Mouse (Mus musculus): ENCODE results near the gene Pgls.

The Pgls gene

GRCm38 (mm10) chr8:71591471-71592373 lies at the start of gene Pgls:
TSS of gene Pgls (plus strand) at chr8:71592176.
- in situ Hi-C loops (cut with MboI; ENCODE audit: low sequenced_read_pairs), result no loop called here

GRCm38 (mm10) chr8:71542632-71543343 lies 49.2 kb upstream of the Pgls start, which contains the start of gene Mvb12a:
TSS of gene Mvb12a (plus strand) at chr8:71542922.
- in situ Hi-C loops (cut with MboI; ENCODE audit: low sequenced_read_pairs), result no loop called here

GRCm38 (mm10) chr8:71543755-71544154 lies 48.2 kb upstream of the Pgls start:
- in situ Hi-C loops (cut with MboI; ENCODE audit: low sequenced_read_pairs), result no loop called here

- in situ Hi-C loops (cut with MboI; ENCODE audit: low sequenced_read_pairs), result no loop called here
Measured at GRCm38 (mm10) chr8:71545053-71545452, 46.9 kb upstream of the Pgls start.

GRCm38 (mm10) chr8:71547590-71547989 lies 44.4 kb upstream of the Pgls start:
- in situ Hi-C loops (cut with MboI; ENCODE audit: low sequenced_read_pairs), result no loop called here

GRCm38 (mm10) chr8:71550754-71551153 lies 41.2 kb upstream of the Pgls start:
- in situ Hi-C loops (cut with MboI; ENCODE audit: low sequenced_read_pairs), result no loop called here

GRCm38 (mm10) chr8:71552770-71553169 lies 39.2 kb upstream of the Pgls start:
- in situ Hi-C loops (cut with MboI; ENCODE audit: low sequenced_read_pairs), result no loop called here

DNA sequence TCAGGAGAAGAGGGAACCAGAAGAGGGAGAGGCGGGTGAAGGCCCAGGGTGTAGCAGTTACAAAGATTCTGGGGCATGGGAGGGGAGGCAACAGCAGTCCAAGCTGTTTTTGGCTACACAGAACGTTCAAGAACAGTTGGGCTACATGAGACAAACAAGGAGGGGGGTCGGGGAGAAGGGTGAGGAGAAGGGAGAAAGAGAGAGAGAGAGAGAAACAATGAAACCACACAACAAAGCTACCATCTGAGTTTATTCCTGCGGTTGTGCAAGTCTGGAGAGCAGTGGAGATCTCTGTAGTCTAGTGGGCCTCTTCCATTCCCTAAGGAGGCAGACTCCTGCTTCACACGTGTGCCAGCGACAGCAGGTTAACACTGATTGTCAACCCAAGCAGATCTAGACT lies 38.0 kb upstream of the Pgls start:
- in situ Hi-C loops (cut with MboI; ENCODE audit: low sequenced_read_pairs), result no loop called here

DNA sequence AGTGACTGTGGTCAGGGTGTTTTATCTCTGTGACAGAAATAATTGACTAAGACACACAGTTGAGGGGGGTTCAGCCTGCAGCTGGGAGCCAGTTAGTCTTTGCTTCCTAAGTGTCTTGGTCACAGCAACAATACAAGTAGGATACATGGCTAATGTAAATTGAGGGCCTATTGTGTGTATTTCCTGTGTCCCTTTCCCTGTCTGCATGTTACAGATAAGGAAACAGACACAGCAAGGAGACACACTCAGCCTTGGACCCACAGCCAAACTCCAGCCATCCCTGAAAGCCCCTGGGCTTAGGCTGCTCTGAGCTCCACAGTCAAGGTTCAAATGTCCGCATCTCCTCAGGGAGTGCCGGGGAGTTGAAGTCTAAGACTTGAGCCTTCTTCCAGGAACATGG lies 37.3 kb upstream of the Pgls start:
- in situ Hi-C loops (cut with MboI; ENCODE audit: low sequenced_read_pairs), result no loop called here

- in situ Hi-C loops (cut with MboI; ENCODE audit: low sequenced_read_pairs), result no loop called here
Measured at GRCm38 (mm10) chr8:71558071-71558957, 33.7 kb upstream of the Pgls start, which contains the start of gene Tmem221. TSS of gene Tmem221 (minus strand) at chr8:71558871.

- in situ Hi-C loops (cut with MboI; ENCODE audit: low sequenced_read_pairs), result no loop called here
Measured at GRCm38 (mm10) chr8:71558958-71559690, 32.9 kb upstream of the Pgls start.

- in situ Hi-C loops (cut with MboI; ENCODE audit: low sequenced_read_pairs), result loop anchor here (10.0 kb wide), 1 partner anchor 95 kb away; no protein-coding TSS in a partner anchor
Measured at GRCm38 (mm10) chr8:71560071-71560470, 31.9 kb upstream of the Pgls start.

DNA sequence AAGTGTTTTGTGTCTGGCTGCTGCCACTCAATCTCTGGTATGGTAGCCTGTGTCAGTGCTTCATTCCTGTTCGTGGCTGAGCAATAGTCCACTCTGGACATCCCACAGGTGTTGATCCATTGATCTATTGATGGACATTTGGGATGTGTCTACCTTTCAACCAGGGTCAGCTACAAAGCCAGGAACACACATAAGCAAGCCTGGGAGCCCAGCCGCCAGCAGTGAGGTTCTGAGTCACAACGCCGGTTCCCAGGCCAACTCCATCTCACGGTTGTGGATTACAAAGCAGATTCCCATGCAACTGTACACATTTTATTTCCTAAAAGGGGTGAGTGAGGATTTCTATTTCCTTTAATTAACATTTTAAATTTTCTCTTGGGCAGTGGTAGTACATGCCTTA lies 31.2 kb upstream of the Pgls start:
- in situ Hi-C loops (cut with MboI; ENCODE audit: low sequenced_read_pairs), result loop anchor here (10.0 kb wide), 1 partner anchor 94 kb away; no protein-coding TSS in a partner anchor

DNA sequence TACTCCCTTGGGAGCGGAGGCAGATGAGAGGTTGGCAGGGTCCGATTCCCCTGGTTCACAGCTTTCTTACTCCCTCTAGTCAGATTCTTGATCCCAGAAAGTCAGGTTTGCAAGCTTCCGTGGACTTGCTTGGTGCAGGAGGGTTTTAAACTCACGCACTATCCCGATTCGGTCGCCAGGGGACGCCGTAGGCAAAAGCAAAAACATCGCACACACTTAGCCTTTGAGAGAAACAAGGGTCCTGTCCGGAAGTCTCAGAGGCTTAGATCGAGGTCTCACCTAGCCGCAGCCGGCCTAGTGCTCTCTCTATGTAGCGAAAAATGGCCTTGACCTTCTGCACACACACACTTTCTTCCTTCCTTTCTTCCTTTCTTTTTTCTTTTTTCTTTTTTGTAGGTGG lies 30.6 kb upstream of the Pgls start:
- in situ Hi-C loops (cut with MboI; ENCODE audit: low sequenced_read_pairs), result loop anchor here (10.0 kb wide), 1 partner anchor 93 kb away; no protein-coding TSS in a partner anchor

- in situ Hi-C loops (cut with MboI; ENCODE audit: low sequenced_read_pairs), result loop anchor here (10.0 kb wide), 1 partner anchor 92 kb away; no protein-coding TSS in a partner anchor
Measured at GRCm38 (mm10) chr8:71562751-71563150, 29.2 kb upstream of the Pgls start.

- in situ Hi-C loops (cut with MboI; ENCODE audit: low sequenced_read_pairs), result loop anchor here (10.0 kb wide), 1 partner anchor 91 kb away; no protein-coding TSS in a partner anchor
Measured at GRCm38 (mm10) chr8:71563992-71564391, 28.0 kb upstream of the Pgls start.

DNA sequence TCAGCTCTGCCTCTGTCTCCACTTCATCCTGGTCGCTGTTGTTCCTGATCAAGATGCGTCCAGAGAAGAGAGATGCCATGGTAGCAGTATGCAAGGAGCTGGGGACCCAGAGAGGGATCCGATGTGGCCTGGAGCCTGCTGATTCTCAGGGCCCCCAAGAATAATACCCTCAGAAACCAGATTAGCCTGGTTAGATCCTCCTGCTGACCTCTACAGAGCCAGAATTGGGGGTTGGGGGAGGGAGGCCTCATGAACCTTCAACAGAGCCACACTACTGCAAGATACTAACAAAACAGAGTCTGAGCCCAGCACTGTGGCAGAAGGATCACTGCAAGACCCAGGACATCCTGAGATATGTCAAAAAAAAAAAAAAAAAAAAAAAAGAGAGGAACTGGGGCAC lies 25.5 kb upstream of the Pgls start, which contains the start of gene Nxnl1:
Gene Nxnl1, minus strand, starts transcription at position 101 of the 400 bp plus-strand sequence.
- in situ Hi-C loops (cut with MboI; ENCODE audit: low sequenced_read_pairs), result loop anchor here (10.0 kb wide), 1 partner anchor 88 kb away; no protein-coding TSS in a partner anchor

- in situ Hi-C loops (cut with MboI; ENCODE audit: low sequenced_read_pairs), result loop anchor here (10.0 kb wide), 1 partner anchor 87 kb away; no protein-coding TSS in a partner anchor
Measured at GRCm38 (mm10) chr8:71567587-71567986, 24.4 kb upstream of the Pgls start.

GRCm38 (mm10) chr8:71568387-71568937 lies 23.5 kb upstream of the Pgls start, which contains the start of gene Slc27a1:
TSS of gene Slc27a1 (plus strand) at chr8:71568882.
- in situ Hi-C loops (cut with MboI; ENCODE audit: low sequenced_read_pairs), result loop anchor here (10.0 kb wide), 1 partner anchor 86 kb away; no protein-coding TSS in a partner anchor

All from CH12F3 (cell line).